8 mouse cellular contexts compared by ENCODE assay signal in the genomic region with DNA sequence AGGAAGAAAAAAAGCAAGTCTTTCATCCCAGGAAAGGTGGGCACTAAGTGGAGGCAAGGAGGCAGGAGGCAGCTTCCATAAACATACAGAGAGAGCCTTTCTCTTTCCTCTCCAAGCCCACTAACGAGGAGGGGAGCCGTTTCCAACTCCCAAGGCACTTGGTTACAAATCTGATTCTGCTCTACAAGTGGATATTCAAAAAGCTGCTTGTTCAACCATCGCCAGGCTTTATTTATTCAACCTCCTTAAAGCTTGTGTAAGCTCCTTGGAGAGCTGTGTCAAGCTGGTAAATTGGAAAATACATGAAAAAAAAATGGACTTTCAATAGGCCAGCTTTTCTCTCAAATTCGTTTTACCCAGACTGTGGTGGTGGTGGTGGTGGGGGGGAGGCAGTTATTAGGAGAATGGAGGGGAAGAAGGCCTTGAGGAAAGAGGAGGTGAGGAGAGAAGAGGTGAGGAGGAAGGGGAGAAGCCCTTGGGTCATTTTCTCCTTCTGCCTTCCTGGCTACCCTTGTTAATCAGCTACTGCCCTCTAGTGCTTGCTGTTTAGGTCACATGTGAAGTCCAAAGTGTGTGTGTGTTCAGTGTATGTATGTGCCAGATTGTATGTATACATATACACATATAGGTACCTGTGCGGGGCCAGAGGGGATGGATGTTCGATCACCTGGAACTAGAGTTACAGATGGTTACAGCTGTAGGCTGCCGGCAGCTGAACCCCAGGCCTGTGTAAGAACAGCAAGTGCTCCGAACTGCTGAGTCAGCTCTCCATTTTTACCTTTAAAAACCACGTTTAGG. TPM values are rescaled to one million over a fixed set of nuclear protein-coding genes. Genes with fewer than 3 reads are reported as not detected.
DNase-seq lines count a peak whose midpoint lies in the region; ATAC-seq and TF ChIP-seq lines count a peak whose summit lies in the region.

No protein-coding gene starts in this region.

- no peaks in the 10 kb centered on the region for H3K9me3 ChIP-seq in forebrain, embryonic 12.5 days
- no peaks in the 10 kb centered on the region for H3K9me3 ChIP-seq in lung, postnatal 0 days (ENCODE audit: low read length)
- no peaks in the 10 kb centered on the region for H3K9me3 ChIP-seq in stomach, embryonic 16.5 days (replicated peaks; ENCODE audit: control insufficient read depth, low read length)

- no peak overlapping the region for H3K4me3 ChIP-seq in forebrain, embryonic 12.5 days (replicated peaks)
- H3K4me3 ChIP-seq in lung, postnatal 0 days (ENCODE audit: low read depth, low read length): no peak overlapping the region
- no peak overlapping the region for H3K4me3 ChIP-seq in stomach, embryonic 16.5 days (replicated peaks; ENCODE audit: low read length)

- peak; percentile 55 for DNase-seq in layer of hippocampus, adult 11-12 months (ENCODE audit: low spot score)
- DNase-seq in layer of hippocampus, postnatal 14 days (ENCODE audit: low spot score in 2 of 2): no peak
- peak; percentile 83 for DNase-seq in NIH3T3 (ENCODE audit: low read depth)
- peak; percentile 67 for DNase-seq in kidney, adult 18-20 months
- DNase-seq in lung, postnatal 0 days (ENCODE audit: low spot score): peak; percentile 89
- no peak for DNase-seq in layer of hippocampus, postnatal 25 days (ENCODE audit: extremely low spot score in 1 of 2, low spot score in 1 of 2)

- TF ChIP-seq EP300 in lung, postnatal 0 days (IDR thresholded peaks at IDR 0.05): no peak

- H3K4me1 ChIP-seq in forebrain, embryonic 12.5 days: 0 out of 2 replicates have a peak, but pooled peaks cover 3% of the 10 kb centered on the region
- no peaks in the 10 kb centered on the region for H3K4me1 ChIP-seq in lung, postnatal 0 days (ENCODE audit: insufficient read depth, low read depth, low read length)
- H3K4me1 ChIP-seq in stomach, embryonic 16.5 days (ENCODE audit: control insufficient read depth, insufficient read depth, low read length): peaks cover 11% of the 10 kb centered on the region; the same call in 1 of the 2 replicates

- no peak overlapping the region for H3K4me2 ChIP-seq in forebrain, embryonic 12.5 days
- 0 out of 2 replicates have a peak overlapping the region, but pooled peaks have one; percentile 17 for H3K4me2 ChIP-seq in lung, postnatal 0 days (replicated peaks; ENCODE audit: low read depth, low read length)
- H3K4me2 ChIP-seq in stomach, embryonic 16.5 days (ENCODE audit: low read depth, low read length): no peak overlapping the region

- ATAC-seq in forebrain, embryonic 12.5 days (ENCODE audit: low FRiP score): 0 out of 2 replicates have a peak, but pooled peaks have one; percentile 41
- ATAC-seq in lung, postnatal 0 days: peak; percentile 74
- ATAC-seq in stomach, embryonic 16.5 days (ENCODE audit: insufficient read depth, low FRiP score): 0 out of 2 replicates have a peak, but pooled peaks have one; percentile 30

- no peaks in the 10 kb centered on the region for H3K36me3 ChIP-seq in forebrain, embryonic 12.5 days (replicated peaks)
- no peaks in the 10 kb centered on the region for H3K36me3 ChIP-seq in lung, postnatal 0 days (ENCODE audit: insufficient read depth, low read length)
- no peaks in the 10 kb centered on the region for H3K36me3 ChIP-seq in stomach, embryonic 16.5 days (ENCODE audit: control insufficient read depth, insufficient read depth, low read length)

- no peak overlapping the region for H3K9ac ChIP-seq in forebrain, embryonic 12.5 days
- H3K9ac ChIP-seq in lung, postnatal 0 days (replicated peaks; ENCODE audit: low read depth): no peak overlapping the region
- no peak overlapping the region for H3K9ac ChIP-seq in stomach, embryonic 16.5 days (ENCODE audit: low read length)

- 55% methylated on average over 9 of the region's 9 CpGs for WGBS in forebrain, embryonic 12.5 days
- 40% methylated on average over 9 of the region's 9 CpGs for WGBS in lung, postnatal 0 days
- 52% methylated on average over 9 of the region's 9 CpGs for WGBS in stomach, embryonic 16.5 days

- TF ChIP-seq CTCF in lung, postnatal 0 days (IDR thresholded peaks at IDR 0.05): peak; percentile 91

- H3K27me3 ChIP-seq in forebrain, embryonic 12.5 days: no peaks in the 10 kb centered on the region
- no peaks in the 10 kb centered on the region for H3K27me3 ChIP-seq in lung, postnatal 0 days (replicated peaks; ENCODE audit: insufficient read depth, low read length)
- no peaks in the 10 kb centered on the region for H3K27me3 ChIP-seq in stomach, embryonic 16.5 days (ENCODE audit: control insufficient read depth, insufficient read depth, low read length)

- no peak overlapping the region for H3K27ac ChIP-seq in forebrain, embryonic 12.5 days
- peak overlapping the region; percentile 59 for H3K27ac ChIP-seq in lung, postnatal 0 days (ENCODE audit: low read length)
- no peak overlapping the region for H3K27ac ChIP-seq in stomach, embryonic 16.5 days (ENCODE audit: low read length)

RNA-seq across cellular contexts. Expression of gene Mansc1, which starts 25.1 kb away (rescaled TPM):
- total RNA-seq in layer of hippocampus, postnatal 14 days (2021): 1 to 10 TPM; 5.5 to 5.8 TPM
- polyA plus RNA-seq in forebrain, embryonic 12.5 days (2016; fragmentation: Nextera tagmentation; extraction: Ambion mirVana): 1.1 TPM in 2 replicates
- polyA plus RNA-seq in lung, postnatal 0 days (2015; fragmentation: Nextera tagmentation; extraction: Ambion mirVana): 9.9 and 10.1 TPM in 2 replicates
- polyA plus RNA-seq in stomach, embryonic 16.5 days (2015; fragmentation: Nextera tagmentation; extraction: Ambion mirVana): 9.9 and 13.5 TPM in 2 replicates
- 1 to 10 TPM; 6.9 to 7.9 TPM for total RNA-seq in layer of hippocampus, postnatal 25 days (2021)

RNA-seq across cellular contexts. Expression of gene Borcs5, which starts 32.2 kb away (rescaled TPM):
- total RNA-seq in layer of hippocampus, postnatal 14 days (2021): 10 to 100 TPM; 31.9 to 32.9 TPM
- polyA plus RNA-seq in forebrain, embryonic 12.5 days (2016; fragmentation: Nextera tagmentation; extraction: Ambion mirVana): 34.4 and 35.8 TPM in 2 replicates
- polyA plus RNA-seq in lung, postnatal 0 days (2015; fragmentation: Nextera tagmentation; extraction: Ambion mirVana): 14.6 and 18.4 TPM in 2 replicates
- 16.5 and 17.7 TPM in 2 replicates for polyA plus RNA-seq in stomach, embryonic 16.5 days (2015; fragmentation: Nextera tagmentation; extraction: Ambion mirVana)
- total RNA-seq in layer of hippocampus, postnatal 25 days (2021): 10 to 100 TPM; 36.1 to 39.2 TPM

RNA-seq across cellular contexts. Expression of gene Lrp6, which starts 40.4 kb away (rescaled TPM):
- 10 to 100 TPM; 56.1 to 58.4 TPM for total RNA-seq in layer of hippocampus, postnatal 14 days (2021)
- 32.0 and 33.3 TPM in 2 replicates for polyA plus RNA-seq in forebrain, embryonic 12.5 days (2016; fragmentation: Nextera tagmentation; extraction: Ambion mirVana)
- 17.0 and 18.7 TPM in 2 replicates for polyA plus RNA-seq in lung, postnatal 0 days (2015; fragmentation: Nextera tagmentation; extraction: Ambion mirVana)
- 16.8 and 17.4 TPM in 2 replicates for polyA plus RNA-seq in stomach, embryonic 16.5 days (2015; fragmentation: Nextera tagmentation; extraction: Ambion mirVana)
- 10 to 100 TPM; 48.3 to 49.3 TPM for total RNA-seq in layer of hippocampus, postnatal 25 days (2021)

Comparison
In these comparisons a context has a peak if more than half of its experiments do, and no peak if none do; other contexts are left out.
1. DNase-seq: peak in layer of hippocampus, adult 11-12 months (single experiment), NIH3T3 (single experiment), kidney, adult 18-20 months (single experiment) and lung, postnatal 0 days (single experiment); none in layer of hippocampus, postnatal 14 days (0 of 2) and layer of hippocampus, postnatal 25 days (0 of 2).
2. Peak in every context shown above with its lines, with median percentiles within 50 percentile points of each other: ATAC-seq.